Mouse (Mus musculus): ENCODE measurements around the gene Enkur. TPM values are rescaled to one million over a fixed set of nuclear protein-coding genes. Genes with fewer than 3 reads are reported as not detected.

Enkur gene
- total and polyA plus RNA-seq, 2 experiments from 2014 or later: 1.8 to 6.4 TPM

DNA sequence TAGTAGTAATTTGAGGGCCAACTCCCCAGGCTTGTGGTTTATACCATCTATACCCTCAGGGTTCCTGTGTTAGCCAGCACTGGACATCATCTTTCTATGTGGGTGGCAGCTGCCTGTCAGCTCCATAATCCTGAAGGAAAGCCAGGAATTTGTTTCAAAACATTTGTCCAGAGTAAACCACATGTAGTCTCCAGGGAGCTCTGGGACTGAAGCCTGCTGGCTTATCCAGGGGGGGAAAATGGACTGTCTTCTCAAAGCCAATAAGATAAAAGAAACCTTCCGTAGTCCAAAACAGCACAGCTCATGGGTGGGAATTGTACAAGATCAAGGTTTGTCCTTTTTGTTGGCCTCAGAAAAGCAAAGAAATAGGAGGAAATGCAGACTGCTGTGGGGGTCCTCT is 37.2 kb downstream of the Enkur start:
- no peaks in the 10 kb centered on the region for H3K4me1 ChIP-seq (ENCODE audit: insufficient read depth, low read length)
- H3K4me2 ChIP-seq (ENCODE audit: low read depth, low read length): no peak overlapping the region
- WGBS: 77% methylated on average over 1 of the region's 1 CpGs
- H3K9me3 ChIP-seq (ENCODE audit: low read length): peaks cover 3% of the 10 kb centered on the region; the same call in 1 of the 2 replicates
- DNase-seq (ENCODE audit: low spot score): no peak
- H3K4me3 ChIP-seq (ENCODE audit: low read length): no peak overlapping the region
- no peak overlapping the region for H3K9ac ChIP-seq (replicated peaks; ENCODE audit: low read length)
- no peak overlapping the region for H3K27ac ChIP-seq
- H3K27me3 ChIP-seq (ENCODE audit: insufficient read depth, low read length): no peaks in the 10 kb centered on the region
- ATAC-seq: no peak
- TF ChIP-seq CTCF (IDR thresholded peaks at IDR 0.05; ENCODE audit: low read depth): no peak
- no peaks in the 10 kb centered on the region for H3K36me3 ChIP-seq (ENCODE audit: insufficient read depth, low read length)

DNA sequence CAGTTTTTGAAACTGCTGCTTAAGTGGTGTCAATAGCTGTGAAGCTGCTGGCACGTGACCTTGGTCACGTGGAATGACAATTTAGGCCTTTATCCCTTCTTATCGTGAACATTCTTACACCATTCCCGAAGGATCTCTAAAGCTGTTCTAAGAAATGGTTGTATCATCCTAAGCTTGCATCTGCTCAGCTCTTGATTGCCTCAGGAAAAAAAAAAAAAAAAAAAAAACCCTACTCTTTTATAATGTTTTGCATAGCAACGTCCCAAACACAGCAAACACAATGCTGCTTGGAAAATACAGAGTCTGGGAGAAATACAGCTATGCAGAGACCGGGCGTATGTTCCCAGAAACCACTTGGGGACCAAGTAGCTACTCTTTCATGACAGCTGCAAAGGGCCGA is 40.9 kb downstream of the Enkur start:
- H3K4me2 ChIP-seq (ENCODE audit: low read depth, low read length): no peak overlapping the region
- no peak overlapping the region for H3K4me3 ChIP-seq (ENCODE audit: low read length)
- H3K27me3 ChIP-seq (ENCODE audit: insufficient read depth, low read length): no peaks in the 10 kb centered on the region
- H3K9ac ChIP-seq (replicated peaks; ENCODE audit: low read length): no peak overlapping the region
- no peaks in the 10 kb centered on the region for H3K36me3 ChIP-seq (ENCODE audit: insufficient read depth, low read length)
- DNase-seq (ENCODE audit: low spot score): peak; percentile 2
- 70% methylated on average over 8 of the region's 8 CpGs for WGBS
- no peak for ATAC-seq
- TF ChIP-seq CTCF (IDR thresholded peaks at IDR 0.05; ENCODE audit: low read depth): no peak
- H3K27ac ChIP-seq: no peak overlapping the region
- H3K4me1 ChIP-seq (ENCODE audit: insufficient read depth, low read length): no peaks in the 10 kb centered on the region
- H3K9me3 ChIP-seq (ENCODE audit: low read length): no peaks in the 10 kb centered on the region

DNA sequence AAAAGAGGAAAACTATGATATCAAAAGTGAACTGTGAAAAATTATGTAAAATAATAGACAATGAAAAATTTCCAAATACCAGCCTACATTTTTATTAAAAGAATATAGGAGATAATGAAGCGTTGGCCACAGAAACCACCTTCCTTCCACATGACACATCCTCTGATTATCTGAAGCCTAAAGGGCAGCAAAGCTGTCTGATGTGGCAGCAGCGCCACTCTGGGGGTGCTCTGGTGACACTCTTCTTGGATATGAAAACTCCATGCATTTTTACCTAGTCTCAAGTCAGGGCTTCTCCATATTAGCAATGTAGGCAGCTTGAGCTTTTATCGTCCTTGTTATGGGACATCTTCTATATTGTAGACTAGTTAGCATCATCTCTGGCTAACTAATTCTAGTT is 51.7 kb downstream of the Enkur start:
- WGBS: 92% methylated on average over 3 of the region's 3 CpGs

DNA sequence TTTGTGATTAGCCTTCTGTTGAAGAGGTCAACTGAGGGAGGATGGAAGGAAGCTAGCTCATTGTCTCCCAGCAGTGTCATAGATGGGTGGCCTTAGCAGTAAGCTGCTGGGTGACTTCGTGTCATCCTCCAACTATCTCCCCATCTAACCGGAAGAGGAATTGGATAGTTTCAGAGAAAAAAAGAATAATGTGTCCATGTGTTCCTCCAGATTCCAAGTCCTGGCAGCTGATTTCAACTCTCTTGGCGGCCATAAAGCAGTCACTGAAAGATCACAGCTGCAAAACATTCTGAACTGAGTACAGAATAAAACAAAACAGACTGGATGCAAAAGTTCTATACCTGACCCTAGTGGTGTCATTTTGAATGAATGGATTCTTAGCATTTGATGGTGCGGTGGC is 58.0 kb downstream of the Enkur start:
- no peak for ATAC-seq
- no peaks in the 10 kb centered on the region for H3K27me3 ChIP-seq (ENCODE audit: insufficient read depth, low read length)
- H3K27ac ChIP-seq: no peak overlapping the region
- H3K36me3 ChIP-seq (ENCODE audit: insufficient read depth, low read length): no peaks in the 10 kb centered on the region
- DNase-seq (ENCODE audit: low spot score): no peak
- H3K4me2 ChIP-seq (ENCODE audit: low read depth, low read length): no peak overlapping the region
- H3K4me1 ChIP-seq (ENCODE audit: insufficient read depth, low read length): peaks cover 10% of the 10 kb centered on the region
- no peak overlapping the region for H3K4me3 ChIP-seq (ENCODE audit: low read length)
- 80% methylated on average over 4 of the region's 4 CpGs for WGBS
- H3K9ac ChIP-seq (replicated peaks; ENCODE audit: low read length): no peak overlapping the region
- no peaks in the 10 kb centered on the region for H3K9me3 ChIP-seq (ENCODE audit: low read length)
- TF ChIP-seq CTCF (IDR thresholded peaks at IDR 0.05; ENCODE audit: low read depth): no peak

More for the DNA sequence above, 51.7 kb downstream of the Enkur start:
- H3K27me3 ChIP-seq (ENCODE audit: insufficient read depth, low read length): no peaks in the 10 kb centered on the region
- no peak overlapping the region for H3K9ac ChIP-seq (replicated peaks; ENCODE audit: low read length)
- DNase-seq (ENCODE audit: low spot score) (no peak), ATAC-seq (no peak)
- no peaks in the 10 kb centered on the region for H3K36me3 ChIP-seq (ENCODE audit: insufficient read depth, low read length)
- H3K4me3 ChIP-seq (ENCODE audit: low read length): no peak overlapping the region
- no peak overlapping the region for H3K27ac ChIP-seq
- no peak overlapping the region for H3K4me2 ChIP-seq (ENCODE audit: low read depth, low read length)
- no peaks in the 10 kb centered on the region for H3K9me3 ChIP-seq (ENCODE audit: low read length)
- H3K4me1 ChIP-seq (ENCODE audit: insufficient read depth, low read length): no peaks in the 10 kb centered on the region
- TF ChIP-seq CTCF (IDR thresholded peaks at IDR 0.05; ENCODE audit: low read depth): no peak

DNA sequence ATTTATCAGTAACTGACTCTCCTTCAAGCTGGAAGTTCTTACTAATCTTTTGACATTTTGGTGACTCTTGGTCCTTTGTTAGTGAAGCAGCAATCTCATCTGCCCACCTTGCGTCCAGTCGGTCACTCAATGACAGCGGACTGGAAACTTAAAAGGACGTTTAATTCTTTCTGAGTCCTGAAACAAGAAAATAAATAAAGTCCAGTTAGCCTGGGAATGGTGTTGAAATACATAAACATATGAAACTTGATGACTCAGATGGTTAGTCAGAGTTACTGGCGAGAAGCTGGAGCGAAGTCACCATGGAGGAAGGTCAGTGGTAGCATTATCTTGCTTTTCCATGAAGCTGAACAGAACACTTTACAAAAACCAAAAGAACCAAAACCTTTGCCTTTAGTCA is 58.7 kb downstream of the Enkur start:
- TF ChIP-seq CTCF (IDR thresholded peaks at IDR 0.05; ENCODE audit: low read depth): no peak
- 90% methylated on average over 6 of the region's 6 CpGs for WGBS

DNA sequence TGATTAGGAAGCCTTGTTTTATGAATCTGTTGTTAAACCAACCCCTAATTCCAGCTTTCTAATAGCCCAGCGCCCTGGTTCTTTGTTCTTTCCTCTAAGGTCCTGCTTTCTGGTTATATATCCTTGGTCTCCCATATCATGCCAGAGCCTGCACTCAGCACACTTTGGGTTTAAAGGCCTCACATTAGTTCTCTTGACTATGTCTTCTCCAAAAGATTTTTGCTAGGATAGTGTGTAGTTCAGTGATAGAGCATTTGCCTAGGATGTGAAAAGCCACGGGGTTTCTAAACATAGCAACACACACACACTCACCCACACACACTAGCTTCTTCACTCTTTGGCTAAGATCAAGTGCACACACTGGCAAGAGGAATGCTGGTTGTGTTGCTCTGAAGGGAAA is 62.5 kb downstream of the Enkur start:
- H3K4me3 ChIP-seq (ENCODE audit: low read length): peak overlapping the region; percentile 58
- peak overlapping the region; percentile 87 for H3K9ac ChIP-seq (replicated peaks; ENCODE audit: low read length)
- peak overlapping the region; percentile 98 for H3K4me2 ChIP-seq (ENCODE audit: low read depth, low read length)
- peak; percentile 53 for DNase-seq (ENCODE audit: low spot score)
- no peak for TF ChIP-seq CTCF (IDR thresholded peaks at IDR 0.05; ENCODE audit: low read depth)
- ATAC-seq: peak; percentile 29
- H3K27ac ChIP-seq: peak overlapping the region; percentile 94
- WGBS: 9% methylated on average over 2 of the region's 2 CpGs
- peaks cover 11% of the 10 kb centered on the region for H3K4me1 ChIP-seq (ENCODE audit: insufficient read depth, low read length)
- no peaks in the 10 kb centered on the region for H3K36me3 ChIP-seq (ENCODE audit: insufficient read depth, low read length)
- H3K27me3 ChIP-seq (ENCODE audit: insufficient read depth, low read length): no peaks in the 10 kb centered on the region
- no peaks in the 10 kb centered on the region for H3K9me3 ChIP-seq (ENCODE audit: low read length)

More for the DNA sequence above, 58.7 kb downstream of the Enkur start:
- Histone ChIP-seq H3K4me1 (ENCODE audit: insufficient read depth, low read length) (peaks cover 11% of the 10 kb centered on the region), H3K36me3 (ENCODE audit: insufficient read depth, low read length) (no peaks in the 10 kb centered on the region), H3K9me3 (ENCODE audit: low read length) (no peaks in the 10 kb centered on the region), H3K27ac (no peak overlapping the region), H3K4me2 (ENCODE audit: low read depth, low read length) (no peak overlapping the region), H3K4me3 (ENCODE audit: low read length) (no peak overlapping the region), H3K9ac (replicated peaks; ENCODE audit: low read length) (no peak overlapping the region), H3K27me3 (ENCODE audit: insufficient read depth, low read length) (no peaks in the 10 kb centered on the region)
- DNase-seq (ENCODE audit: low spot score) (no peak), ATAC-seq (no peak)

DNA sequence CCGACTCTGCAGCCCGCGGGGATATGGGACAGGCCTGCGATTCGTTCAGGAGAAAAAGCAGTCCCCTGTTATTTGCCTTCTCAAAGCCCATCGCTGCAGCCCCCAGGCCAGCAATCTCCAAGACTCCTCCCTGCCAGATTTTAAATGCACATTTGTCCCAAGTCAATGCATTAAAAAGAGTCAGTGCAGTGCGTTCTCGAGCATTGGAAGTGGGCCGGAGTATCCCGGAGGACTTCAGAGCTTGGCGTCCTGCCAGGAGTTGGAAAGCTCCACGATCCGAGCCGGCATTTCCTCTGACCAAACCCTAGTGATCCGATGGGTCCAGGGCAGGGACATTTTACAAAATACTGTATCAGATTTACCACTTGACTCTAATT is 63.0 kb downstream of the Enkur start:
- Histone ChIP-seq H3K4me1 (ENCODE audit: insufficient read depth, low read length) (peaks cover 11% of the 10 kb centered on the region), H3K27ac (peak overlapping the region; percentile 94), H3K9me3 (ENCODE audit: low read length) (no peaks in the 10 kb centered on the region), H3K4me2 (ENCODE audit: low read depth, low read length) (peak overlapping the region; percentile 98), H3K4me3 (ENCODE audit: low read length) (peak overlapping the region; percentile 58), H3K36me3 (ENCODE audit: insufficient read depth, low read length) (no peaks in the 10 kb centered on the region), H3K27me3 (ENCODE audit: insufficient read depth, low read length) (no peaks in the 10 kb centered on the region), H3K9ac (replicated peaks; ENCODE audit: low read length) (peak overlapping the region; percentile 87)
- no peak for TF ChIP-seq CTCF (IDR thresholded peaks at IDR 0.05; ENCODE audit: low read depth)
- WGBS: under 1% methylated on average over 15 of the region's 15 CpGs
- peak; percentile 84; the same call in 1 of the 2 replicates for ATAC-seq
- peak; percentile 88 for DNase-seq (ENCODE audit: low spot score)

Data from hindbrain, postnatal 0 days (tissue).